Mouse (Mus musculus) midbrain, postnatal 0 days (tissue): ENCODE results near the gene Ackr3. TPM values are rescaled to one million over a fixed set of nuclear protein-coding genes. Genes with fewer than 3 reads are reported as not detected.

Experiments used
- ATAC-seq: fragments of 200-750 bp; cut with Nextera tagmentation; 2 replicates; pipeline ENCODE4 v1.8.0; 2017; ENCODE audit warnings: moderate number of reproducible peaks, mild to moderate bottlenecking, moderate TSS enrichment, moderate library complexity; ENCODE audit not compliant: low FRiP score
- DNase-seq: peaks from one replicate; pipeline ENCODE4 v3.0.0-alpha.2; 2015; ENCODE audit warnings: low spot score
- H3K27ac ChIP-seq: fragments of 300-500 bp; sonication (generic); 2 replicates; pipeline ENCODE4 v1.5.1; 2014; ENCODE audit warnings: low read depth, mild to moderate bottlenecking, low read length, mixed read lengths
- H3K27me3 ChIP-seq: fragments of 300-500 bp; sonication (generic); 2 replicates; pipeline ENCODE4 v1.6.1; 2014; ENCODE audit warnings: low read length, control low read depth, mixed read lengths; ENCODE audit not compliant: insufficient read depth
- H3K36me3 ChIP-seq: fragments of 300-500 bp; sonication (generic); 2 replicates; pipeline ENCODE4 v1.6.1; 2014; ENCODE audit warnings: low read length, control low read depth, mixed read lengths; ENCODE audit not compliant: insufficient read depth
- H3K4me1 ChIP-seq: fragments of 300-500 bp; sonication (generic); 2 replicates; pipeline ENCODE4 v1.6.1; 2014; ENCODE audit warnings: mild to moderate bottlenecking, control low read depth, antibody characterized with exemption, low read length, mixed read lengths; ENCODE audit not compliant: insufficient read depth
- H3K4me2 ChIP-seq: fragments of 300-500 bp; sonication (generic); 2 replicates; pipeline ENCODE4 v1.6.1; 2014; ENCODE audit warnings: low read depth, mild to moderate bottlenecking, low read length, mixed read lengths; ENCODE audit not compliant: poor library complexity, severe bottlenecking
- H3K4me3 ChIP-seq: fragments of 300-500 bp; sonication (generic); 2 replicates; pipeline ENCODE4 v1.5.1; 2014; ENCODE audit warnings: low read depth, mild to moderate bottlenecking, low read length, moderate library complexity
- H3K9ac ChIP-seq: fragments of 300-500 bp; sonication (generic); replicated peaks from 2 replicates; pipeline ENCODE4 v1.6.1; 2014; ENCODE audit warnings: mild to moderate bottlenecking, low read length, moderate library complexity, mixed read lengths; ENCODE audit not compliant: poor library complexity, severe bottlenecking
- H3K9me3 ChIP-seq: fragments of 300-500 bp; sonication (generic); 2 replicates; pipeline ENCODE4 v1.6.1; 2016; ENCODE audit warnings: low read length, control low read depth
- CTCF ChIP-seq: IDR thresholded peaks from 2 replicates; pipeline ENCODE4 v1.5.1; 2016; ENCODE audit warnings: antibody characterized with exemption, mild to moderate bottlenecking
- WGBS: fragments of 180-500 bp; shearing (Covaris S2); extraction: QIAGEN DNeasy Blood & Tissue Kit; methylation state at CpG from one replicate; pipeline ENCODE4 v1.1.7; 2014; 5-methylcytosine and 5-hydroxymethylcytosine counted together
- polyA plus RNA-seq: library from polyadenylated mRNA; unstranded; fragments of >200 nt; fragmentation: Nextera tagmentation; extraction: Ambion mirVana; gene quantifications from 2 replicates; pipeline ENCODE4 v1.2.1, GENCODE M21; 2015
- total RNA-seq: library from RNA; depleted of rRNA; stranded (reverse); fragments of >200 nt; gene quantifications from 2 replicates; pipeline ENCODE4 v1.2.3, GENCODE M21; 2014

Gene Ackr3
- total and polyA plus RNA-seq, 2 experiments from 2014 or later, result 4.5 to 7.9 TPM

DNA sequence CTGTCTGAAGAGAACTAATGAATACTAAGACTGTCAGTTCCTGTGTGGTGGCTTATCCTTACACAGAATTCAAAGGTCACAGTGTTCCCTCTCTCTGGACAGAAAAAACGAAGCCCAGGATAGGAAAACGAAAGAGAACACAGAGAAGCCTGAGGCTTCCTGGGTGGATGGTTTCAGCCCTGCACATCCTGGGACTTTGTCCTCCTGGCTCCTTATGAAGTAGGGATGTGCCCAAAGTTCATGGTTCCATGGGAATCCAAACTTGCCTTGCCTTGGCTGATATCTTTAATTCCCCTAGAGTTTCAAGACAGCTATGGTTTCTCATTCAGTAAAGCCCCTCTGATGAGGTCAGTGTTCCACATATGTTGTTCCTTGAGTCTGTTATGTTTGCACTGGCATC, 19.2 kb downstream of the Ackr3 start:
- 27% methylated on average over 2 of the region's 2 CpGs for WGBS
- Histone ChIP-seq H3K27ac (no peak overlapping the region), H3K4me2 (no peak overlapping the region), H3K36me3 (no peaks in the 10 kb centered on the region), H3K9ac (0 out of 2 replicates have a peak overlapping the region, but pooled peaks have one; percentile 26), H3K4me1 (peaks cover 8% of the 10 kb centered on the region; the same call in 1 of the 2 replicates), H3K9me3 (no peaks in the 10 kb centered on the region), H3K27me3 (no peaks in the 10 kb centered on the region), H3K4me3 (no peak overlapping the region)
- no peak for ATAC-seq
- TF ChIP-seq CTCF, result no peak
- no peak for DNase-seq

DNA sequence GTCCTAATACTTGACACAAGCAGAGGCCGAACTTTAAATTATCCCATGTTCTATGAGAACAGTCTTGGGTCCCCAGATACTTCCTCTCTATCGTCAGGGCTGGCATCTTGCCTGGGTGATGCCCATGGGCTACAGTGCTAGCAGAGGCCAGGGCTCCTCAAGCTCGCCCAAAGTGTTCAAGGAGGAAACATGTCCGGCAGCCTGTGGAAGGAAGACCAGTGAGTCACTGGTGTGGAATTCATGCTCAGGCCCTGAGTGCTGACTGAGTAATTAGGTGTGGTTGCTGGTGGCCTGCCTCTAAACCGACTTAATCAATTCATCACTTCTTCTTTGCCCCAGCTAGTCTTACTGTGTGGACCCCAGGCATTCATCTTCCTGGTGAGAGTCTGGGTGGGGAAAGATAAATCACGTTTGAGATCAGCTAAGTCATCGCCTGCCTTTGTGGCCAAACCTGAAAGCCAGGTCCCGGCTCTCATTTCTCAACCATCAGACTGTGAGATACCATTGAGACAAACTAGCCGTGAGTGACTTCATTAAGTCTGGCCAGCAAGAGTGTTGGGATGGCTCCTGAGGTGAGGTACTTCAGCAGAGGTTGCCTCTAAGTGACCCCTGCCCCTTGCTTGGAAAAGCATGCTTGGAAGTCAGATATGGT, 21.9 kb downstream of the Ackr3 start:
- Histone ChIP-seq H3K9ac (no peak overlapping the region), H3K4me3 (no peak overlapping the region), H3K4me1 (peaks cover 5% of the 10 kb centered on the region; the same call in 1 of the 2 replicates), H3K27me3 (no peaks in the 10 kb centered on the region), H3K36me3 (no peaks in the 10 kb centered on the region), H3K9me3 (no peaks in the 10 kb centered on the region), H3K27ac (no peak overlapping the region), H3K4me2 (no peak overlapping the region)
- no peak for ATAC-seq
- no peak for TF ChIP-seq CTCF
- WGBS, result 70% methylated on average over 9 of the region's 9 CpGs
- no peak for DNase-seq

DNA sequence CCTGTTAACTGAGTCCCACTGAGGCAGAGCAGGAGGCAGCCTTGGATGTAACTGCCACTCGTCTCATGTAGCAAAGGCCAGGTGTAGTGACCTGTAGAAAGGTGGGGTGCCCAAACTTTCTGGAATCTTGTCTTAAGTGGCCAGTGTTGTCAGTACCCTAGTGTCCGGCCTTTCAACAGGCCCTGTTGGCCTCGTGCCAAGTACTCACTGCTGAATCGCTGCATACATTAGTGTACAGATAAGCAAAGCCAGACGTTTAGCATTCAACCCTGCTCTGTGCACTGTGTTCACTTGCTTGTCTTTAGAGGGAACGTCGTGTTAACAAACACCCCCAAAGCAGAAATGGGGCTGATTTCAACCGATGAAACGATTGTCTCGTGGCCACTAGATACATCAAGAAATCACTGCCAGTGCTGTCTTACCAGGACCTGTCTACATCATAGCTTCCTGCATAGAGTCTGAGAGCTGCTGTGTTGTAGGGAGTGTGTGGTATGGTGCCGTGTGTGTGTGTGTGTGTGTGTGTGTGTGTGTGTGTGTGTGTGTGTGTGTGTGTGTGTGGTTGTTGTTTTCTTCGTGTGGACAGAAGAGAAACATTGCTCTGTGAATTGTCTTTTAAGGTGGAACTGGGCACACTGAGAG, 24.0 kb downstream of the Ackr3 start:
- no peak for TF ChIP-seq CTCF
- Histone ChIP-seq H3K4me2 (no peak overlapping the region), H3K4me3 (no peak overlapping the region), H3K36me3 (no peaks in the 10 kb centered on the region), H3K9me3 (no peaks in the 10 kb centered on the region), H3K27ac (no peak overlapping the region), H3K27me3 (no peaks in the 10 kb centered on the region), H3K9ac (no peak overlapping the region), H3K4me1 (peaks cover 3% of the 10 kb centered on the region; the same call in 1 of the 2 replicates)
- no peak for ATAC-seq
- peak; percentile 65 for DNase-seq
- 22% methylated on average over 12 of the region's 12 CpGs for WGBS

DNA sequence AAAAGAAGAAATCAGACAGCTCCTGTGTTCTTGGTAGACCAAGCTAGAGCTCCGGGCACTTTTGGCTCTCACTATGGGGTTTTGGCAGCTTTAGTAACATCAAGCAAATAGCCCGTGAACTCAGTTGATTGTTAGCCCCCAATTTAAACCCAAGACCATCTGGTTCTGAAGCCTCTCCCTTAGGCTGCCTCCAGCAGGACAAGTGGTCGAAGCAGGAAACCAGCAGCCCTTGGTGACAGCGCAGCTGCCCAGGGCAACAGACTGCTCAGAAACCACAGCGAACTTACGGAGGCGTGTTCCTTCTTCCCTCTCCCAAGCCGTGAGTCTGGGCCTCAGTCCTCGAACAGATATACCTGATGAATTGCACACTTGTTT, 24.5 kb downstream of the Ackr3 start:
- TF ChIP-seq CTCF, result no peak
- H3K9ac ChIP-seq, result no peak overlapping the region
- ATAC-seq (no peak), DNase-seq (peak; percentile 83)
- H3K27ac ChIP-seq, result no peak overlapping the region
- 44% methylated on average over 9 of the region's 9 CpGs for WGBS
- no peaks in the 10 kb centered on the region for H3K36me3 ChIP-seq
- no peak overlapping the region for H3K4me3 ChIP-seq
- 0 out of 2 replicates have a peak, but pooled peaks cover 3% of the 10 kb centered on the region for H3K4me1 ChIP-seq
- no peaks in the 10 kb centered on the region for H3K9me3 ChIP-seq
- no peak overlapping the region for H3K4me2 ChIP-seq
- H3K27me3 ChIP-seq, result no peaks in the 10 kb centered on the region

DNA sequence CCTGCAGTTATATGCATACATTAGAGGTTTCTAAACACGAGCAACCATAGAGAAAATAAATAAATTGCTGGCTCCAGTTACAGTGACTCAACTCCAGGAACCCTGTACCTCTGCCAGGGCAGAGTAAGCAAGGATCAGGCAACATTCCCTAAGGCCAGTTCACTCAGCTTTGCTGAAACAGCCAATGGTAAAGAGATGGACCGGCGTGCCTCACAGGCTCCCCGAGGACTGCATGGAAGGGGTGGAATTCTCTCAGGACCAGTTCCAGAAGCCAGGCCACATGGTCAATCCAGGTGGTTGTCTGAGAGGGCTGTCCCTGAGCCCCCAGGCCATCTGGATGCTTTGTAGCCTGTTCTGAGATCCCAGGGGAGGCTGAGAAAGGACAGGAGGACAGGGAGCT, 26.8 kb downstream of the Ackr3 start:
- H3K9ac ChIP-seq, result no peak overlapping the region
- no peak for DNase-seq
- no peak overlapping the region for H3K27ac ChIP-seq
- peaks cover 7% of the 10 kb centered on the region; the same call in 1 of the 2 replicates for H3K4me1 ChIP-seq
- no peaks in the 10 kb centered on the region for H3K27me3 ChIP-seq
- H3K4me3 ChIP-seq, result no peak overlapping the region
- no peaks in the 10 kb centered on the region for H3K36me3 ChIP-seq
- H3K4me2 ChIP-seq, result no peak overlapping the region
- TF ChIP-seq CTCF, result no peak
- no peaks in the 10 kb centered on the region for H3K9me3 ChIP-seq
- ATAC-seq, result no peak
- 73% methylated on average over 4 of the region's 4 CpGs for WGBS
